Mouse (Mus musculus): Measurements from ENCODE around the gene Itga6. TPM values are rescaled to one million over a fixed set of nuclear protein-coding genes. Genes with fewer than 3 reads are reported as not detected.
A peak's percentile ranks its signal among the peaks of the same experiment; 100 is the strongest.

Itga6 gene
- total and polyA plus RNA-seq, 2 experiments = 2.4 to 5.1 TPM

GRCm38 (mm10) chr2:71735541-71736159 lies 9.8 kb upstream of the Itga6 start:
- no peak overlapping the region for H3K27ac ChIP-seq (replicated peaks; ENCODE audit: insufficient read depth, low read depth, low read length)
- DNase-seq (ENCODE audit: extremely low read depth, low read depth, low spot score) = no peak

GRCm38 (mm10) chr2:71736213-71736612 lies 9.2 kb upstream of the Itga6 start:
- Histone ChIP-seq H3K79me2 (ENCODE audit: control insufficient read depth, insufficient read depth, low read length) (no peaks in the 10 kb centered on the region), H3K27ac (replicated peaks; ENCODE audit: insufficient read depth, low read depth, low read length) (no peak overlapping the region), H3K36me3 (ENCODE audit: control insufficient read depth, insufficient read depth, low read length) (no peaks in the 10 kb centered on the region), H3K4me1 (ENCODE audit: control insufficient read depth, insufficient read depth, low read length) (peaks cover 2% of the 10 kb centered on the region), H3K27me3 (ENCODE audit: control insufficient read depth, insufficient read depth, low read length) (no peaks in the 10 kb centered on the region), H3K4me3 (ENCODE audit: insufficient read depth, low read depth, low read length) (no peak overlapping the region), H3K9ac (ENCODE audit: low read depth, low read length) (no peak overlapping the region)
- TF ChIP-seq POLR2A (IDR thresholded peaks at IDR 0.05; ENCODE audit: extremely low read depth, insufficient read depth, low read length) (no peak), CTCF (IDR thresholded peaks at IDR 0.05; ENCODE audit: low read depth, low read length) (peak; percentile 11; the same call in 1 of the 2 replicates)
- DNase-seq (ENCODE audit: extremely low read depth, low read depth, low spot score) = no peak
- 88% methylated on average over 2 of the region's 2 CpGs for WGBS

More at GRCm38 (mm10) chr2:71735541-71736159, 9.8 kb upstream of the Itga6 start:
- H3K4me1 ChIP-seq (ENCODE audit: control insufficient read depth, insufficient read depth, low read length) = peaks cover 2% of the 10 kb centered on the region
- TF ChIP-seq POLR2A (IDR thresholded peaks at IDR 0.05; ENCODE audit: extremely low read depth, insufficient read depth, low read length) = no peak
- TF ChIP-seq CTCF (IDR thresholded peaks at IDR 0.05; ENCODE audit: low read depth, low read length) = no peak
- H3K9ac ChIP-seq (ENCODE audit: low read depth, low read length) = no peak overlapping the region
- H3K36me3 ChIP-seq (ENCODE audit: control insufficient read depth, insufficient read depth, low read length) = no peaks in the 10 kb centered on the region
- no peaks in the 10 kb centered on the region for H3K79me2 ChIP-seq (ENCODE audit: control insufficient read depth, insufficient read depth, low read length)
- no peak overlapping the region for H3K4me3 ChIP-seq (ENCODE audit: insufficient read depth, low read depth, low read length)
- H3K27me3 ChIP-seq (ENCODE audit: control insufficient read depth, insufficient read depth, low read length) = no peaks in the 10 kb centered on the region
- WGBS = 88% methylated on average over 17 of the region's 17 CpGs

- Histone ChIP-seq H3K9ac (ENCODE audit: low read depth, low read length) (no peak overlapping the region), H3K27me3 (ENCODE audit: control insufficient read depth, insufficient read depth, low read length) (no peaks in the 10 kb centered on the region), H3K4me3 (ENCODE audit: insufficient read depth, low read depth, low read length) (no peak overlapping the region), H3K36me3 (ENCODE audit: control insufficient read depth, insufficient read depth, low read length) (no peaks in the 10 kb centered on the region), H3K79me2 (ENCODE audit: control insufficient read depth, insufficient read depth, low read length) (no peaks in the 10 kb centered on the region), H3K27ac (replicated peaks; ENCODE audit: insufficient read depth, low read depth, low read length) (no peak overlapping the region), H3K4me1 (ENCODE audit: control insufficient read depth, insufficient read depth, low read length) (peaks cover 2% of the 10 kb centered on the region)
- WGBS = 28% methylated on average over 9 of the region's 9 CpGs
- TF ChIP-seq CTCF (IDR thresholded peaks at IDR 0.05; ENCODE audit: low read depth, low read length) (no peak), POLR2A (IDR thresholded peaks at IDR 0.05; ENCODE audit: extremely low read depth, insufficient read depth, low read length) (no peak)
- peak; percentile 97 for DNase-seq (ENCODE audit: extremely low read depth, low read depth, low spot score)
Measured at GRCm38 (mm10) chr2:71739173-71739860, 6.1 kb upstream of the Itga6 start.

GRCm38 (mm10) chr2:71742557-71742956 lies 2.9 kb upstream of the Itga6 start:
- H3K4me1 ChIP-seq (ENCODE audit: control insufficient read depth, insufficient read depth, low read length) = peaks cover 2% of the 10 kb centered on the region
- no peak for TF ChIP-seq POLR2A (IDR thresholded peaks at IDR 0.05; ENCODE audit: extremely low read depth, insufficient read depth, low read length)
- TF ChIP-seq CTCF (IDR thresholded peaks at IDR 0.05; ENCODE audit: low read depth, low read length) = no peak
- no peak overlapping the region for H3K9ac ChIP-seq (ENCODE audit: low read depth, low read length)
- no peak for DNase-seq (ENCODE audit: extremely low read depth, low read depth, low spot score)
- no peaks in the 10 kb centered on the region for H3K36me3 ChIP-seq (ENCODE audit: control insufficient read depth, insufficient read depth, low read length)
- H3K79me2 ChIP-seq (ENCODE audit: control insufficient read depth, insufficient read depth, low read length) = no peaks in the 10 kb centered on the region
- WGBS = 86% methylated on average over 4 of the region's 4 CpGs
- no peak overlapping the region for H3K4me3 ChIP-seq (ENCODE audit: insufficient read depth, low read depth, low read length)
- no peaks in the 10 kb centered on the region for H3K27me3 ChIP-seq (ENCODE audit: control insufficient read depth, insufficient read depth, low read length)
- no peak overlapping the region for H3K27ac ChIP-seq (replicated peaks; ENCODE audit: insufficient read depth, low read depth, low read length)

- no peak overlapping the region for H3K4me3 ChIP-seq (ENCODE audit: insufficient read depth, low read depth, low read length)
- WGBS = 64% methylated on average over 7 of the region's 7 CpGs
- H3K27me3 ChIP-seq (ENCODE audit: control insufficient read depth, insufficient read depth, low read length) = no peaks in the 10 kb centered on the region
- DNase-seq (ENCODE audit: extremely low read depth, low read depth, low spot score) = peak; percentile 21
- H3K27ac ChIP-seq (replicated peaks; ENCODE audit: insufficient read depth, low read depth, low read length) = no peak overlapping the region
- H3K4me1 ChIP-seq (ENCODE audit: control insufficient read depth, insufficient read depth, low read length) = peaks cover 2% of the 10 kb centered on the region
- TF ChIP-seq CTCF (IDR thresholded peaks at IDR 0.05; ENCODE audit: low read depth, low read length) (no peak), POLR2A (IDR thresholded peaks at IDR 0.05; ENCODE audit: extremely low read depth, insufficient read depth, low read length) (no peak)
- no peaks in the 10 kb centered on the region for H3K79me2 ChIP-seq (ENCODE audit: control insufficient read depth, insufficient read depth, low read length)
- no peak overlapping the region for H3K9ac ChIP-seq (ENCODE audit: low read depth, low read length)
- H3K36me3 ChIP-seq (ENCODE audit: control insufficient read depth, insufficient read depth, low read length) = no peaks in the 10 kb centered on the region
Measured at GRCm38 (mm10) chr2:71743377-71743776, 2.0 kb upstream of the Itga6 start.

- 63% methylated on average over 9 of the region's 9 CpGs for WGBS
- DNase-seq (ENCODE audit: extremely low read depth, low read depth, low spot score) = no peak
- no peak overlapping the region for H3K4me3 ChIP-seq (ENCODE audit: insufficient read depth, low read depth, low read length)
- no peak overlapping the region for H3K27ac ChIP-seq (replicated peaks; ENCODE audit: insufficient read depth, low read depth, low read length)
- H3K36me3 ChIP-seq (ENCODE audit: control insufficient read depth, insufficient read depth, low read length) = no peaks in the 10 kb centered on the region
- H3K4me1 ChIP-seq (ENCODE audit: control insufficient read depth, insufficient read depth, low read length) = no peaks in the 10 kb centered on the region; the same call in 1 of the 2 replicates
- TF ChIP-seq CTCF (IDR thresholded peaks at IDR 0.05; ENCODE audit: low read depth, low read length) (no peak), POLR2A (IDR thresholded peaks at IDR 0.05; ENCODE audit: extremely low read depth, insufficient read depth, low read length) (no peak)
- no peak overlapping the region for H3K9ac ChIP-seq (ENCODE audit: low read depth, low read length)
- no peaks in the 10 kb centered on the region for H3K79me2 ChIP-seq (ENCODE audit: control insufficient read depth, insufficient read depth, low read length)
- no peaks in the 10 kb centered on the region for H3K27me3 ChIP-seq (ENCODE audit: control insufficient read depth, insufficient read depth, low read length)
Measured at GRCm38 (mm10) chr2:71744320-71744719, 1.1 kb upstream of the Itga6 start.
